ENCODE assay signal across 15 mouse cellular contexts in genomic region chr2:74713239-74714150, GRCm38 (mm10). TPM values are rescaled to one million over a fixed set of nuclear protein-coding genes. Genes with fewer than 3 reads are reported as not detected.
DNase-seq lines count a peak whose midpoint lies in the region; ATAC-seq lines count a peak whose summit lies in the region.
"Had no signal": no experiment of that assay in that cellular context is flagged by ENCODE, and none has a peak within 500 bp of the region (broad histone marks: within the 10 kb centered on the region; RNA-seq: fewer than 3 reads in every experiment).

No protein-coding gene starts in this region.

- WGBS in midbrain, embryonic 11.5 days, result 4% methylated on average over 19 of the region's 19 CpGs
- 4% methylated on average over 19 of the region's 19 CpGs for WGBS in midbrain, embryonic 15.5 days
- WGBS in limb, embryonic 13.5 days, result 4% methylated on average over 19 of the region's 19 CpGs
- 7% methylated on average over 19 of the region's 19 CpGs for WGBS in heart, embryonic 10.5 days

- H3K9me3 ChIP-seq in midbrain, embryonic 11.5 days (ENCODE audit: control insufficient read depth, low read length), result no peaks in the 10 kb centered on the region
- H3K9me3 ChIP-seq in midbrain, embryonic 15.5 days, result no peaks in the 10 kb centered on the region
- H3K9me3 ChIP-seq in limb, embryonic 13.5 days, result no peaks in the 10 kb centered on the region
- H3K9me3 ChIP-seq in heart, embryonic 10.5 days, result no peaks in the 10 kb centered on the region

- peaks cover 97% of the 10 kb centered on the region for H3K27me3 ChIP-seq in midbrain, embryonic 11.5 days (ENCODE audit: control insufficient read depth, insufficient read depth, low read length)
- peaks cover 96% of the 10 kb centered on the region for H3K27me3 ChIP-seq in midbrain, embryonic 15.5 days (replicated peaks)
- peaks cover 97% of the 10 kb centered on the region for H3K27me3 ChIP-seq in limb, embryonic 13.5 days
- H3K27me3 ChIP-seq in heart, embryonic 10.5 days (ENCODE audit: insufficient read depth, poor library complexity, severe bottlenecking), result peaks cover 100% of the 10 kb centered on the region

- no peaks in the 10 kb centered on the region for H3K36me3 ChIP-seq in midbrain, embryonic 11.5 days (ENCODE audit: control insufficient read depth, insufficient read depth, low read length)
- no peaks in the 10 kb centered on the region for H3K36me3 ChIP-seq in midbrain, embryonic 15.5 days (replicated peaks)
- H3K36me3 ChIP-seq in limb, embryonic 13.5 days, result no peaks in the 10 kb centered on the region
- H3K36me3 ChIP-seq in heart, embryonic 10.5 days, result no peaks in the 10 kb centered on the region

- DNase-seq in adrenal gland, postnatal 10 days, result peak; percentile 6
- DNase-seq in adrenal gland, postnatal 25 days, result no peak
- DNase-seq in midbrain, embryonic 11.5 days (ENCODE audit: low spot score, missing footprints), result peak; percentile 92
- no peak for DNase-seq in spleen, postnatal 10 days (ENCODE audit: low spot score in 2 of 2)
- no peak for DNase-seq in right cerebral cortex, postnatal 36 days (ENCODE audit: low spot score in 2 of 2)
- DNase-seq in heart, embryonic 10.5 days (ENCODE audit: low spot score), result no peak
- DNase-seq: cerebellum, postnatal 14 days; right cerebral cortex, postnatal 14 days had no signal

- no peak overlapping the region for H3K27ac ChIP-seq in midbrain, embryonic 11.5 days (ENCODE audit: low read depth, low read length)
- H3K27ac ChIP-seq in midbrain, embryonic 15.5 days, result no peak overlapping the region
- H3K27ac ChIP-seq in limb, embryonic 13.5 days, result no peak overlapping the region
- no peak overlapping the region for H3K27ac ChIP-seq in heart, embryonic 10.5 days

- no peak overlapping the region for H3K4me3 ChIP-seq in midbrain, embryonic 11.5 days (ENCODE audit: low read depth, low read length)
- H3K4me3 ChIP-seq in midbrain, embryonic 15.5 days, result no peak overlapping the region
- peak overlapping the region; percentile 53 for H3K4me3 ChIP-seq in limb, embryonic 13.5 days
- no peak overlapping the region for H3K4me3 ChIP-seq in heart, embryonic 10.5 days

- H3K4me2 ChIP-seq in midbrain, embryonic 11.5 days, result no peak overlapping the region
- no peak overlapping the region for H3K4me2 ChIP-seq in midbrain, embryonic 15.5 days
- peak overlapping the region; percentile 72 for H3K4me2 ChIP-seq in limb, embryonic 13.5 days (replicated peaks)
- H3K4me2 ChIP-seq: heart, embryonic 11.5 days had no signal

- H3K9ac ChIP-seq in midbrain, embryonic 11.5 days (ENCODE audit: low read length), result no peak overlapping the region
- no peak overlapping the region for H3K9ac ChIP-seq in midbrain, embryonic 15.5 days
- no peak overlapping the region for H3K9ac ChIP-seq in limb, embryonic 13.5 days

- H3K4me1 ChIP-seq in midbrain, embryonic 11.5 days (ENCODE audit: control insufficient read depth, insufficient read depth, low read length), result no peaks in the 10 kb centered on the region
- H3K4me1 ChIP-seq in midbrain, embryonic 15.5 days, result peaks cover 6% of the 10 kb centered on the region
- peaks cover 27% of the 10 kb centered on the region for H3K4me1 ChIP-seq in limb, embryonic 13.5 days
- H3K4me1 ChIP-seq in heart, embryonic 10.5 days, result peaks cover 13% of the 10 kb centered on the region

- no peak for ATAC-seq in midbrain, embryonic 11.5 days (ENCODE audit: low FRiP score)
- ATAC-seq in midbrain, embryonic 15.5 days (replicated peaks), result no peak
- no peak for ATAC-seq in limb, embryonic 13.5 days (ENCODE audit: low FRiP score, low read depth)
- ATAC-seq: lung, postnatal 0 days had no signal

RNA-seq across cellular contexts. Expression of gene Hoxd4, which starts 1.8 kb away (rescaled TPM):
- 10 to 100 TPM in 1 of 2 experiments, 1 to 10 TPM in 1; 7.0 to 18.8 TPM for total RNA-seq in adrenal gland, postnatal 10 days (2021)
- total RNA-seq in adrenal gland, postnatal 25 days (2021), result 27.8 and 34.1 TPM in 2 replicates
- not detected in 2 replicates for polyA plus RNA-seq in midbrain, embryonic 11.5 days (2014; fragmentation: Nextera tagmentation; extraction: Ambion mirVana)
- not detected in 2 replicates for polyA plus RNA-seq in midbrain, embryonic 15.5 days (2015; fragmentation: Nextera tagmentation; extraction: Ambion mirVana)
- 0.32 and 0.55 TPM in 2 replicates for polyA plus RNA-seq in limb, embryonic 13.5 days (2015; fragmentation: Nextera tagmentation; extraction: Ambion mirVana)
- polyA plus RNA-seq in heart, embryonic 10.5 days (2016; fragmentation: Nextera tagmentation; extraction: Ambion mirVana), result 0.29 TPM in 1 of 2 replicates, not detected in the other
- total RNA-seq: hematopoietic stem cell, adult 5-6 weeks; layer of hippocampus, postnatal 25 days had no signal
- polyA plus RNA-seq: heart, embryonic 11.5 days; lung, postnatal 0 days had no signal

RNA-seq across cellular contexts. Expression of gene Hoxd3, which starts 1.8 kb away (rescaled TPM):
- under 1 TPM; 0.33 to 0.42 TPM for total RNA-seq in adrenal gland, postnatal 10 days (2021)
- 0.73 and 2.6 TPM in 2 replicates for total RNA-seq in adrenal gland, postnatal 25 days (2021)
- 0.07 and 0.14 TPM in 2 replicates for polyA plus RNA-seq in midbrain, embryonic 11.5 days (2014; fragmentation: Nextera tagmentation; extraction: Ambion mirVana)
- 0.09 and 0.21 TPM in 2 replicates for polyA plus RNA-seq in midbrain, embryonic 15.5 days (2015; fragmentation: Nextera tagmentation; extraction: Ambion mirVana)
- polyA plus RNA-seq in limb, embryonic 13.5 days (2015; fragmentation: Nextera tagmentation; extraction: Ambion mirVana), result 0.84 and 0.88 TPM in 2 replicates
- polyA plus RNA-seq in heart, embryonic 10.5 days (2016; fragmentation: Nextera tagmentation; extraction: Ambion mirVana), result 0.73 and 2.9 TPM in 2 replicates
- total RNA-seq: hematopoietic stem cell, adult 5-6 weeks; layer of hippocampus, postnatal 25 days; liver, adult 2 months had no signal
- polyA plus RNA-seq: liver, adult 2 months; lung, postnatal 0 days had no signal

RNA-seq across cellular contexts. Expression of gene Hoxd8, which starts 9.1 kb away (rescaled TPM):
- total RNA-seq in adrenal gland, postnatal 10 days (2021), result 10 to 100 TPM; 25.0 to 26.2 TPM
- 27.2 and 33.9 TPM in 2 replicates for total RNA-seq in adrenal gland, postnatal 25 days (2021)
- 0.11 TPM in 1 of 2 replicates, not detected in the other for polyA plus RNA-seq in midbrain, embryonic 11.5 days (2014; fragmentation: Nextera tagmentation; extraction: Ambion mirVana)
- polyA plus RNA-seq in midbrain, embryonic 15.5 days (2015; fragmentation: Nextera tagmentation; extraction: Ambion mirVana), result 0.08 and 0.10 TPM in 2 replicates
- polyA plus RNA-seq in limb, embryonic 13.5 days (2015; fragmentation: Nextera tagmentation; extraction: Ambion mirVana), result 7.3 and 7.5 TPM in 2 replicates
- 0.09 and 1.3 TPM in 2 replicates for polyA plus RNA-seq in heart, embryonic 10.5 days (2016; fragmentation: Nextera tagmentation; extraction: Ambion mirVana)
- total RNA-seq: hematopoietic stem cell, adult 5-6 weeks; layer of hippocampus, postnatal 25 days; liver, adult 2 months had no signal

RNA-seq across cellular contexts. Expression of gene Gm28230, which starts 13.0 kb away (rescaled TPM):
- total RNA-seq in adrenal gland, postnatal 10 days (2021), result 1 to 10 TPM in 1 of 2 experiments, under 1 TPM in 1; 0.69 to 1.7 TPM
- total RNA-seq in adrenal gland, postnatal 25 days (2021), result 3.3 and 3.6 TPM in 2 replicates
- polyA plus RNA-seq in midbrain, embryonic 11.5 days (2014; fragmentation: Nextera tagmentation; extraction: Ambion mirVana), result not detected in 2 replicates
- not detected in 2 replicates for polyA plus RNA-seq in midbrain, embryonic 15.5 days (2015; fragmentation: Nextera tagmentation; extraction: Ambion mirVana)
- 0.08 and 0.26 TPM in 2 replicates for polyA plus RNA-seq in limb, embryonic 13.5 days (2015; fragmentation: Nextera tagmentation; extraction: Ambion mirVana)
- 0.07 and 0.35 TPM in 2 replicates for polyA plus RNA-seq in heart, embryonic 10.5 days (2016; fragmentation: Nextera tagmentation; extraction: Ambion mirVana)
- total RNA-seq: hematopoietic stem cell, adult 5-6 weeks; layer of hippocampus, postnatal 25 days; liver, adult 2 months had no signal
- polyA plus RNA-seq: liver, adult 2 months; lung, postnatal 0 days had no signal

RNA-seq across cellular contexts. Expression of gene Hoxd9, which starts 16.0 kb away (rescaled TPM):
- 1 to 10 TPM; 4.6 TPM for total RNA-seq in adrenal gland, postnatal 10 days (2021)
- 3.7 and 5.2 TPM in 2 replicates for total RNA-seq in adrenal gland, postnatal 25 days (2021)
- not detected in 2 replicates for polyA plus RNA-seq in midbrain, embryonic 11.5 days (2014; fragmentation: Nextera tagmentation; extraction: Ambion mirVana)
- not detected in 2 replicates for polyA plus RNA-seq in midbrain, embryonic 15.5 days (2015; fragmentation: Nextera tagmentation; extraction: Ambion mirVana)
- 10.7 and 10.9 TPM in 2 replicates for polyA plus RNA-seq in limb, embryonic 13.5 days (2015; fragmentation: Nextera tagmentation; extraction: Ambion mirVana)
- polyA plus RNA-seq in heart, embryonic 10.5 days (2016; fragmentation: Nextera tagmentation; extraction: Ambion mirVana), result 3.0 TPM in 1 of 2 replicates, not detected in the other
- total RNA-seq: hematopoietic stem cell, adult 5-6 weeks; layer of hippocampus, postnatal 25 days; liver, adult 2 months had no signal
- polyA plus RNA-seq: heart, embryonic 11.5 days; liver, adult 2 months had no signal

Comparison
In these comparisons a context has a peak if more than half of its experiments do, and no peak if none do; other contexts are left out.
1. DNase-seq: peak in adrenal gland, postnatal 10 days (single experiment) and midbrain, embryonic 11.5 days (single experiment); none in adrenal gland, postnatal 25 days (single experiment), spleen, postnatal 10 days (0 of 2), right cerebral cortex, postnatal 36 days (0 of 2) and heart, embryonic 10.5 days (single experiment).